Mouse (Mus musculus) lung, embryonic 15.5 days (tissue): Measurements from ENCODE around the gene Arap1. TPM values are rescaled to one million over a fixed set of nuclear protein-coding genes. Genes with fewer than 3 reads are reported as not detected.
A peak's percentile ranks its signal among the peaks of the same experiment; 100 is the strongest.

ENCODE experiments used
- ATAC-seq: fragments of 200-750 bp; cut with Nextera tagmentation; 2 replicates; pipeline ENCODE4 v1.8.0; 2017; ENCODE audit warnings: moderate number of reproducible peaks, borderline replicate concordance; ENCODE audit not compliant: low FRiP score, low TSS enrichment; ENCODE audit errors: extremely low read depth
- H3K27ac ChIP-seq: fragments of 300-500 bp; sonication (generic); 2 replicates; pipeline ENCODE4 v1.5.1; 2015; ENCODE audit warnings: moderate library complexity, mild to moderate bottlenecking, inconsistent platforms
- H3K27me3 ChIP-seq: fragments of 300-500 bp; sonication (generic); 2 replicates; pipeline ENCODE4 v1.6.1; 2015; ENCODE audit warnings: inconsistent platforms
- H3K36me3 ChIP-seq: fragments of 300-500 bp; sonication (generic); 2 replicates; pipeline ENCODE4 v1.6.1; 2015; ENCODE audit warnings: inconsistent platforms
- H3K4me1 ChIP-seq: fragments of 300-500 bp; sonication (generic); 2 replicates; pipeline ENCODE4 v1.6.1; 2015; ENCODE audit warnings: inconsistent platforms
- H3K4me2 ChIP-seq: fragments of 300-500 bp; sonication (generic); 2 replicates; pipeline ENCODE4 v1.6.1; 2015; ENCODE audit warnings: inconsistent platforms, mild to moderate bottlenecking, moderate library complexity
- H3K4me3 ChIP-seq: fragments of 300-500 bp; sonication (generic); 2 replicates; pipeline ENCODE4 v1.5.1; 2015; ENCODE audit warnings: mild to moderate bottlenecking, inconsistent platforms
- H3K9ac ChIP-seq: fragments of 300-500 bp; sonication (generic); 2 replicates; pipeline ENCODE4 v1.6.1; 2015; ENCODE audit warnings: inconsistent platforms
- H3K9me3 ChIP-seq: fragments of 300-500 bp; sonication (generic); 2 replicates; pipeline ENCODE4 v1.6.1; 2016; ENCODE audit warnings: inconsistent platforms
- WGBS: fragments of 180-500 bp; shearing (Covaris S2); methylation state at CpG from one replicate; pipeline ENCODE4 v1.1.7; 2015; 5-methylcytosine and 5-hydroxymethylcytosine counted together
- polyA plus RNA-seq: library from polyadenylated mRNA; unstranded; fragments of >200 nt; fragmentation: Nextera tagmentation; extraction: Ambion mirVana; gene quantifications from 2 replicates; pipeline ENCODE4 v1.2.1, GENCODE M21; 2015

The Arap1 gene
- polyA plus RNA-seq, 1 experiment from 2014 or later, result 109 TPM

GRCm38 (mm10) chr7:101346991-101347390 is 876 bp upstream of the Arap1 start:
- H3K9ac ChIP-seq, result no peak overlapping the region
- H3K27me3 ChIP-seq, result peaks cover 5% of the 10 kb centered on the region; the same call in 1 of the 2 replicates
- no peak overlapping the region for H3K27ac ChIP-seq
- 75% methylated on average over 2 of the region's 2 CpGs for WGBS
- H3K36me3 ChIP-seq, result 0 out of 2 replicates have a peak, but pooled peaks cover 3% of the 10 kb centered on the region
- ATAC-seq, result no peak
- H3K4me3 ChIP-seq, result no peak overlapping the region
- H3K4me2 ChIP-seq, result no peak overlapping the region
- no peaks in the 10 kb centered on the region for H3K9me3 ChIP-seq
- peaks cover 37% of the 10 kb centered on the region for H3K4me1 ChIP-seq

GRCm38 (mm10) chr7:101348312-101348711 is 445 bp downstream of the Arap1 start:
- H3K9me3 ChIP-seq, result no peaks in the 10 kb centered on the region
- H3K4me2 ChIP-seq, result peak overlapping the region; percentile 98
- peak overlapping the region; percentile 59 for H3K4me3 ChIP-seq
- H3K4me1 ChIP-seq, result peaks cover 28% of the 10 kb centered on the region
- H3K27me3 ChIP-seq, result peaks cover 5% of the 10 kb centered on the region; the same call in 1 of the 2 replicates
- 0 out of 2 replicates have a peak, but pooled peaks cover 3% of the 10 kb centered on the region for H3K36me3 ChIP-seq
- peak overlapping the region; percentile 51 for H3K9ac ChIP-seq
- 3% methylated on average over 13 of the region's 13 CpGs for WGBS
- H3K27ac ChIP-seq, result no peak overlapping the region
- 0 out of 2 replicates have a peak, but pooled peaks have one; percentile 3 for ATAC-seq

GRCm38 (mm10) chr7:101349861-101350260 is 2.0 kb downstream of the Arap1 start:
- Histone ChIP-seq H3K36me3 (0 out of 2 replicates have a peak, but pooled peaks cover 3% of the 10 kb centered on the region), H3K9me3 (no peaks in the 10 kb centered on the region), H3K27me3 (peaks cover 5% of the 10 kb centered on the region; the same call in 1 of the 2 replicates), H3K27ac (no peak overlapping the region), H3K4me1 (peaks cover 32% of the 10 kb centered on the region), H3K4me2 (no peak overlapping the region), H3K4me3 (no peak overlapping the region), H3K9ac (no peak overlapping the region)
- ATAC-seq, result no peak
- 36% methylated on average over 2 of the region's 2 CpGs for WGBS

GRCm38 (mm10) chr7:101352404-101352803 is 4.5 kb downstream of the Arap1 start:
- WGBS, result 80% methylated on average over 4 of the region's 4 CpGs
- peaks cover 27% of the 10 kb centered on the region for H3K4me1 ChIP-seq
- H3K27me3 ChIP-seq, result peaks cover 5% of the 10 kb centered on the region; the same call in 1 of the 2 replicates
- H3K4me3 ChIP-seq, result no peak overlapping the region
- no peak for ATAC-seq
- no peak overlapping the region for H3K9ac ChIP-seq
- H3K27ac ChIP-seq, result no peak overlapping the region
- no peak overlapping the region for H3K4me2 ChIP-seq
- no peaks in the 10 kb centered on the region for H3K36me3 ChIP-seq
- H3K9me3 ChIP-seq, result no peaks in the 10 kb centered on the region

- Histone ChIP-seq H3K36me3 (no peaks in the 10 kb centered on the region), H3K4me1 (peaks cover 11% of the 10 kb centered on the region; the same call in 1 of the 2 replicates), H3K27me3 (no peaks in the 10 kb centered on the region), H3K9ac (no peak overlapping the region), H3K4me2 (no peak overlapping the region), H3K27ac (no peak overlapping the region; the same call in 1 of the 2 replicates), H3K9me3 (no peaks in the 10 kb centered on the region), H3K4me3 (no peak overlapping the region)
- peak; percentile 37; the same call in 1 of the 2 replicates for ATAC-seq
- 43% methylated on average over 5 of the region's 5 CpGs for WGBS
These were observed 6.6 kb downstream of the Arap1 start for GRCm38 (mm10) chr7:101354423-101354822.

GRCm38 (mm10) chr7:101355551-101356100 is 7.8 kb downstream of the Arap1 start:
- H3K27me3 ChIP-seq, result no peaks in the 10 kb centered on the region

GRCm38 (mm10) chr7:101356868-101357267 is 9.0 kb downstream of the Arap1 start:
- Histone ChIP-seq H3K9me3 (no peaks in the 10 kb centered on the region), H3K27ac (no peak overlapping the region), H3K4me1 (peaks cover 12% of the 10 kb centered on the region; the same call in 1 of the 2 replicates), H3K4me2 (no peak overlapping the region), H3K27me3 (no peaks in the 10 kb centered on the region), H3K9ac (no peak overlapping the region), H3K4me3 (no peak overlapping the region), H3K36me3 (no peaks in the 10 kb centered on the region)
- WGBS, result 60% methylated on average over 3 of the region's 3 CpGs
- no peak for ATAC-seq

More at GRCm38 (mm10) chr7:101355551-101356100, 7.8 kb downstream of the Arap1 start:
- no peaks in the 10 kb centered on the region for H3K36me3 ChIP-seq
- ATAC-seq, result no peak
- no peak overlapping the region for H3K27ac ChIP-seq
- H3K4me2 ChIP-seq, result no peak overlapping the region
- H3K9me3 ChIP-seq, result no peaks in the 10 kb centered on the region
- 84% methylated on average over 6 of the region's 6 CpGs for WGBS
- H3K9ac ChIP-seq, result no peak overlapping the region
- H3K4me3 ChIP-seq, result no peak overlapping the region
- 0 out of 2 replicates have a peak, but pooled peaks cover 8% of the 10 kb centered on the region for H3K4me1 ChIP-seq

- H3K9ac ChIP-seq, result no peak overlapping the region
- H3K9me3 ChIP-seq, result no peaks in the 10 kb centered on the region
- no peaks in the 10 kb centered on the region for H3K27me3 ChIP-seq
- no peak overlapping the region for H3K4me2 ChIP-seq
- no peak overlapping the region for H3K27ac ChIP-seq
- no peaks in the 10 kb centered on the region for H3K36me3 ChIP-seq
- H3K4me1 ChIP-seq, result peaks cover 6% of the 10 kb centered on the region; the same call in 1 of the 2 replicates
- 41% methylated on average over 3 of the region's 3 CpGs for WGBS
- no peak overlapping the region for H3K4me3 ChIP-seq
- ATAC-seq, result no peak
These were observed 12.5 kb downstream of the Arap1 start for GRCm38 (mm10) chr7:101360406-101360805.

GRCm38 (mm10) chr7:101361021-101361420 is 13.2 kb downstream of the Arap1 start:
- peak; percentile 7; the same call in 1 of the 2 replicates for ATAC-seq
- H3K4me3 ChIP-seq, result no peak overlapping the region
- WGBS, result 64% methylated on average over 4 of the region's 4 CpGs
- H3K27me3 ChIP-seq, result no peaks in the 10 kb centered on the region
- H3K4me2 ChIP-seq, result no peak overlapping the region
- no peak overlapping the region for H3K27ac ChIP-seq
- no peaks in the 10 kb centered on the region for H3K9me3 ChIP-seq
- H3K4me1 ChIP-seq, result peaks cover 6% of the 10 kb centered on the region; the same call in 1 of the 2 replicates
- H3K36me3 ChIP-seq, result no peaks in the 10 kb centered on the region
- H3K9ac ChIP-seq, result no peak overlapping the region

- peaks cover 6% of the 10 kb centered on the region; the same call in 1 of the 2 replicates for H3K4me1 ChIP-seq
- H3K27me3 ChIP-seq, result no peaks in the 10 kb centered on the region
- 54% methylated on average over 4 of the region's 4 CpGs for WGBS
- H3K27ac ChIP-seq, result no peak overlapping the region
- no peak overlapping the region for H3K4me3 ChIP-seq
- H3K36me3 ChIP-seq, result no peaks in the 10 kb centered on the region
- H3K4me2 ChIP-seq, result no peak overlapping the region
- no peak overlapping the region for H3K9ac ChIP-seq
- ATAC-seq, result no peak
- no peaks in the 10 kb centered on the region for H3K9me3 ChIP-seq
These were observed 13.9 kb downstream of the Arap1 start for GRCm38 (mm10) chr7:101361767-101362166.

GRCm38 (mm10) chr7:101362791-101363191 is 14.9 kb downstream of the Arap1 start:
- Histone ChIP-seq H3K9me3 (no peaks in the 10 kb centered on the region), H3K4me2 (no peak overlapping the region), H3K4me1 (peaks cover 6% of the 10 kb centered on the region; the same call in 1 of the 2 replicates), H3K9ac (no peak overlapping the region), H3K4me3 (no peak overlapping the region), H3K27ac (no peak overlapping the region), H3K27me3 (no peaks in the 10 kb centered on the region), H3K36me3 (no peaks in the 10 kb centered on the region)
- WGBS, result 74% methylated on average over 5 of the region's 5 CpGs
- ATAC-seq, result no peak

- no peak overlapping the region for H3K27ac ChIP-seq
- WGBS, result 61% methylated on average over 5 of the region's 5 CpGs
- ATAC-seq, result no peak
These were observed 16.0 kb downstream of the Arap1 start for GRCm38 (mm10) chr7:101363914-101364313.

More at GRCm38 (mm10) chr7:101363914-101364313, 16.0 kb downstream of the Arap1 start:
- Histone ChIP-seq H3K4me1 (peaks cover 6% of the 10 kb centered on the region; the same call in 1 of the 2 replicates), H3K9me3 (no peaks in the 10 kb centered on the region), H3K36me3 (no peaks in the 10 kb centered on the region), H3K27me3 (no peaks in the 10 kb centered on the region), H3K4me2 (no peak overlapping the region), H3K4me3 (no peak overlapping the region), H3K9ac (no peak overlapping the region)
